Mouse (Mus musculus) spleen, adult 2 months (tissue): Measurements from ENCODE around the gene Ebp. TPM values are rescaled to one million over a fixed set of nuclear protein-coding genes. Genes with fewer than 3 reads are reported as not detected.

Experiments used
- DNase-seq, 2 experiments: peaks; one replicate each; pipeline versions ENCODE4 v3.0.0 to v3.0.0-alpha.2; 2012 to 2021; ENCODE audit warnings: low spot score in 2 of 2, low read depth in 1 of 2
- H3K27ac ChIP-seq: fragments of 200-500 bp; 2 replicates; pipeline ENCODE4 v1.5.1; 2012; ENCODE audit warnings: low read length, inconsistent platforms; ENCODE audit not compliant: insufficient read depth
- H3K27me3 ChIP-seq: fragments of 200-500 bp; 2 replicates; pipeline ENCODE4 v1.6.1; 2012; ENCODE audit warnings: mild to moderate bottlenecking, moderate library complexity, low read length, inconsistent platforms; ENCODE audit not compliant: control insufficient read depth, insufficient read depth
- H3K36me3 ChIP-seq: fragments of 200-500 bp; 2 replicates; pipeline ENCODE4 v1.6.1; 2012; ENCODE audit warnings: mild to moderate bottlenecking, low read length, inconsistent platforms; ENCODE audit not compliant: control insufficient read depth, insufficient read depth
- H3K4me1 ChIP-seq: fragments of 200-500 bp; 2 replicates; pipeline ENCODE4 v1.6.1; 2011; ENCODE audit warnings: inconsistent platforms; ENCODE audit not compliant: control insufficient read depth, insufficient read depth, insufficient read length
- H3K4me3 ChIP-seq: fragments of 200-500 bp; 2 replicates; pipeline ENCODE4 v1.5.1; 2011; ENCODE audit warnings: mild to moderate bottlenecking, inconsistent platforms; ENCODE audit not compliant: insufficient read depth, insufficient read length; ENCODE audit errors: extremely low read depth
- CTCF ChIP-seq: fragments of 200-500 bp; IDR thresholded peaks from 2 replicates; pipeline ENCODE4 v1.5.1; 2011; ENCODE audit warnings: mild to moderate bottlenecking, inconsistent platforms; ENCODE audit not compliant: insufficient read depth, insufficient read length, insufficient replicate concordance; ENCODE audit errors: extremely low read depth
- POLR2A ChIP-seq: fragments of 200-500 bp; IDR thresholded peaks from 2 replicates; pipeline ENCODE4 v1.6.1; 2011; ENCODE audit warnings: low read depth, low read length, inconsistent platforms
- WGBS: fragments of 180-500 bp; shearing (Covaris S2); methylation state at CpG from one replicate; pipeline ENCODE4 v1.1.7; 2018; 5-methylcytosine and 5-hydroxymethylcytosine counted together
- polyA plus RNA-seq: library from polyadenylated mRNA; depleted of rRNA; stranded (reverse); fragments of >200 nt; gene quantifications from 2 replicates; pipeline ENCODE4 v1.2.3, GENCODE M21; 2012

Ebp gene
- polyA plus RNA-seq, 1 experiment: 40.9 TPM

DNA sequence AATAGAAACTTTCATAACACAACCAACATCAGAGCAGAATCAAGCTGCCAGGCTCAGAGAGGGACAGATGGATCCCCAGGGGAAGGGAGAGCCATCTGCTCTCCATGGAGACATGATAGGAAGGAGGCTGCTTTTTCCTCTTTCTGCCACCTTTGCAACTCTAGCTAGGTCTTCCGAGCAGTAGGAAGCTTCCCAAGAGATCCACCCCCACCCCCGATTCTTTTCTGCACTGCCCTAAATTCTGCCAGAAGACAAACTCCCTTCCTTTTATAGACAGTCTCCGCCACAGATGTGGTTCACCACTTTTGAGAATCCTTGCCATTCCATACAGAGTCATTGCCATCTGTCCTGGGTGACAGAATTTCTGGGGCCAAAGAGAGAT lies 29.0 kb upstream of the Ebp start:
- Histone ChIP-seq H3K27me3 (no peaks in the 10 kb centered on the region), H3K27ac (no peak overlapping the region), H3K4me1 (no peaks in the 10 kb centered on the region), H3K4me3 (no peak overlapping the region), H3K36me3 (no peaks in the 10 kb centered on the region)
- DNase-seq: no peak
- WGBS: 72% methylated on average over 3 of the region's 3 CpGs
- TF ChIP-seq POLR2A (no peak), CTCF (no peak)

- no peaks in the 10 kb centered on the region for H3K27me3 ChIP-seq
- no peak overlapping the region for H3K27ac ChIP-seq
- TF ChIP-seq CTCF (no peak), POLR2A (no peak)
- H3K4me1 ChIP-seq: no peaks in the 10 kb centered on the region
- H3K36me3 ChIP-seq: no peaks in the 10 kb centered on the region
- no peak overlapping the region for H3K4me3 ChIP-seq
- no peak for DNase-seq
- 75% methylated on average over 8 of the region's 8 CpGs for WGBS
These were observed 26.3 kb upstream of the Ebp start for GRCm38 (mm10) chrX:8219651-8220050.

- Histone ChIP-seq H3K4me1 (no peaks in the 10 kb centered on the region), H3K4me3 (no peak overlapping the region), H3K27me3 (no peaks in the 10 kb centered on the region), H3K36me3 (no peaks in the 10 kb centered on the region), H3K27ac (no peak overlapping the region)
- no peak for TF ChIP-seq CTCF
- TF ChIP-seq POLR2A: no peak
- no peak for DNase-seq
- 76% methylated on average over 2 of the region's 2 CpGs for WGBS
These were observed 24.8 kb upstream of the Ebp start for GRCm38 (mm10) chrX:8218114-8218513.

DNA sequence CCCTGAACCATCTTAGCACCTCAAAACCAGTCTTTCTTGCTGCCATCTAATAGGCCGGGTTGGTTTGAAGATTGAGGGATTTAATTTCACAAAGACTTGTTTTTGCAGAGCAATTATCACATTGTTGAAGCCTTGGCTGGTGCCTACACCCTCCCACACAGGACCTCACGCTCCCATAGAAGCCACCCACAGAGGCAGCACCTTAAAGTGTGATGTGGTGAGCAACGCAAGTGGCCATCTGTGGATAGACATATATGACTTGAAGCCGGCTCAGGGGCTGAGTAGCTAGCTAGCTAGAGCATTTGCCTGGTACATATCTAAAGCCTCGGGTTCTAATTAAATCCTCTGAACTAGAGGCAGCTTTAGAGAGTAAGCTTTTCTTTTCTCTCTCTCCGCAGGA lies 24.1 kb upstream of the Ebp start:
- H3K4me3 ChIP-seq: no peak overlapping the region
- no peaks in the 10 kb centered on the region for H3K4me1 ChIP-seq
- no peak for DNase-seq
- WGBS: 78% methylated on average over 6 of the region's 6 CpGs
- no peaks in the 10 kb centered on the region for H3K36me3 ChIP-seq
- no peaks in the 10 kb centered on the region for H3K27me3 ChIP-seq
- no peak overlapping the region for H3K27ac ChIP-seq
- no peak for TF ChIP-seq POLR2A
- no peak for TF ChIP-seq CTCF

- H3K4me1 ChIP-seq: no peaks in the 10 kb centered on the region
- WGBS: 75% methylated on average over 7 of the region's 7 CpGs
- TF ChIP-seq POLR2A: no peak
- TF ChIP-seq CTCF: no peak
- no peaks in the 10 kb centered on the region for H3K27me3 ChIP-seq
- DNase-seq: no peak
- no peak overlapping the region for H3K4me3 ChIP-seq
- H3K36me3 ChIP-seq: no peaks in the 10 kb centered on the region
- no peak overlapping the region for H3K27ac ChIP-seq
These were observed 18.3 kb upstream of the Ebp start for GRCm38 (mm10) chrX:8211490-8212207.

GRCm38 (mm10) chrX:8209720-8210119 lies 16.4 kb upstream of the Ebp start:
- no peaks in the 10 kb centered on the region for H3K36me3 ChIP-seq
- peaks cover 4% of the 10 kb centered on the region for H3K4me1 ChIP-seq
- TF ChIP-seq CTCF (no peak), POLR2A (no peak)
- H3K27ac ChIP-seq: no peak overlapping the region
- DNase-seq: no peak
- no peak overlapping the region for H3K4me3 ChIP-seq
- peaks cover 2% of the 10 kb centered on the region; the same call in 1 of the 2 replicates for H3K27me3 ChIP-seq
- 62% methylated on average over 2 of the region's 2 CpGs for WGBS

DNA sequence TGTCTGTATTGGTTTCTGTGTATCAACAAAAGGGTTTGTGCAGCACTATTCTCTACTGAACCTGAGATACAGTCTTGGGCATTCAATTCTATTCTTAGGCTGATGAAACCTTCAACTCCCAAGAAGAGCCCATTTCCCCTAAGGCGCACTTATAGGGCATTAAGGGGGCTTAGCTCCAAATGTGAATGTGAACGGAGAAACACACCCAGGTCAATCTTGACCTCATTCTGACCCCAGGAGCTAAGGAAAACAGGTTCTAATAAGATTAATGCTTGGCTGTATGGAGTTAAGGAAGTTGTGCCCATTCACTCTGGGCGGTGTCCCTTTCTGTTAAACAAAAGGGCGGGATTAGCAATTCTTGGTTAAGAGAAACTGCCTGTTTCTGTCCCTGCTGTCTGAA lies 13.9 kb upstream of the Ebp start:
- WGBS: 58% methylated on average over 4 of the region's 4 CpGs
- TF ChIP-seq POLR2A (no peak), CTCF (no peak)
- H3K27ac ChIP-seq: no peak overlapping the region
- no peak overlapping the region for H3K4me3 ChIP-seq
- no peaks in the 10 kb centered on the region for H3K36me3 ChIP-seq
- peaks cover 2% of the 10 kb centered on the region; the same call in 1 of the 2 replicates for H3K27me3 ChIP-seq
- no peak for DNase-seq
- H3K4me1 ChIP-seq: peaks cover 4% of the 10 kb centered on the region
